Mouse (Mus musculus) heart, embryonic 14.5 days (tissue): ENCODE results near the gene Gm37596. TPM values are rescaled to one million over a fixed set of nuclear protein-coding genes. Genes with fewer than 3 reads are reported as not detected.
"Not testable (repeated sequence)": the region's sequence is repeated elsewhere in the genome, so short reads cannot be mapped to it uniquely, and the experiment has no call there.

Experiments used
- ATAC-seq: fragments of 200-750 bp; cut with Nextera tagmentation; 2 replicates; pipeline ENCODE4 v1.8.0; 2017; ENCODE audit warnings: low read depth, moderate TSS enrichment; ENCODE audit not compliant: insufficient number of reproducible peaks, insufficient read depth, low FRiP score
- H3K27ac ChIP-seq, 2 experiments: fragments of 200-500 bp in 1 of 2; fragments of 300-500 bp in 1 of 2; sonication (generic) in 1 of 2; replicated peaks in 1 of 2; 2 replicates each; pipeline ENCODE4 v1.5.1; 2012 to 2014; ENCODE audit warnings: low read depth in 2 of 2, low read length in 2 of 2, control low read depth in 1 of 2, mild to moderate bottlenecking in 1 of 2, mixed read lengths in 1 of 2; ENCODE audit not compliant: control insufficient read depth in 1 of 2, insufficient read depth in 1 of 2
- H3K27me3 ChIP-seq: fragments of 300-500 bp; sonication (generic); 2 replicates; pipeline ENCODE4 v1.6.1; 2014; ENCODE audit warnings: mild to moderate bottlenecking, low read length, control low read depth; ENCODE audit not compliant: control insufficient read depth, insufficient read depth
- H3K36me3 ChIP-seq: fragments of 300-500 bp; sonication (generic); 2 replicates; pipeline ENCODE4 v1.6.1; 2014; ENCODE audit warnings: mild to moderate bottlenecking, control low read depth, low read length, mixed read lengths; ENCODE audit not compliant: control insufficient read depth, insufficient read depth
- H3K4me1 ChIP-seq, 2 experiments: fragments of 200-500 bp in 1 of 2; fragments of 300-500 bp in 1 of 2; sonication (generic) in 1 of 2; 2 replicates each; pipeline ENCODE4 v1.6.1; 2012 to 2014; ENCODE audit warnings: low read length in 2 of 2, control low read depth in 1 of 2, mixed read lengths in 1 of 2; ENCODE audit not compliant: control insufficient read depth in 2 of 2, insufficient read depth in 2 of 2
- H3K4me2 ChIP-seq: fragments of 300-500 bp; sonication (generic); 2 replicates; pipeline ENCODE4 v1.6.1; 2014; ENCODE audit warnings: mild to moderate bottlenecking, low read length
- H3K4me3 ChIP-seq, 2 experiments: fragments of 200-500 bp in 1 of 2; fragments of 300-500 bp in 1 of 2; sonication (generic) in 1 of 2; 2 replicates each; pipeline ENCODE4 v1.5.1; 2012 to 2014; ENCODE audit warnings: low read length in 2 of 2, mild to moderate bottlenecking in 2 of 2, control low read depth in 1 of 2, low read depth in 1 of 2, moderate library complexity in 1 of 2; ENCODE audit not compliant: control insufficient read depth in 1 of 2, insufficient read depth in 1 of 2
- H3K9ac ChIP-seq: fragments of 300-500 bp; sonication (generic); 2 replicates; pipeline ENCODE4 v1.6.1; 2014; ENCODE audit warnings: mild to moderate bottlenecking, low read length
- H3K9me3 ChIP-seq: fragments of 300-500 bp; sonication (generic); 2 replicates; pipeline ENCODE4 v1.6.1; 2016; ENCODE audit warnings: low read length, control low read depth; ENCODE audit not compliant: control insufficient read depth
- WGBS: fragments of 180-500 bp; shearing (Covaris S2); extraction: QIAGEN DNeasy Blood & Tissue Kit; methylation state at CpG from one replicate; pipeline ENCODE4 v1.1.7; 2014; 5-methylcytosine and 5-hydroxymethylcytosine counted together
- polyA plus RNA-seq: library from polyadenylated mRNA; unstranded; fragments of >200 nt; fragmentation: Nextera tagmentation; extraction: Ambion mirVana; gene quantifications from 2 replicates; pipeline ENCODE4 v1.2.1, GENCODE M21; 2014

Gm37596 gene
- polyA plus RNA-seq = not detected in 2 replicates

DNA sequence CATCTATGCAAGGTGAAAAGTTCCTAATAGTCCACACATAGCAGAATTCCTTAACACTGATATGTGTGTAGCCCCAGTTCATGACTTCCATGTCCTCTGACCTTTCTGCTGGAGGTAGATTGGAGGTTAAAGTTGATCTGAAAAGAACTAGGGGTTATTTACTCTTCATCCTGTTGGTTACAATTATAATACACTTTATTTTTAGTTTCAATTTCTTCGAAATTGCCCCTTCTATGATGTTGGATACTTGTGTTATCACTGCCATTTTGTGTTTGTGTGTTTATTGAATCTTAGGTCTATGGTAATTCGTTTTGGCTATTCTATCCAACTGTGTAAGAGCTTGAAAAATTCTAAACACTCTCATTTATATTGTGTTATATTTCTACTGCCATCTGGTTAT, at the start of gene Gm37596:
Gm37596 (minus strand) TSS at position 101 of the 400 bp plus-strand sequence.
- not testable (repeated sequence) for ATAC-seq, H3K4me3 ChIP-seq, H3K9ac ChIP-seq, H3K4me1 ChIP-seq, H3K27me3 ChIP-seq, H3K4me2 ChIP-seq, H3K36me3 ChIP-seq, H3K27ac ChIP-seq, H3K9me3 ChIP-seq
- 67% methylated on average over 1 of the region's 2 CpGs for WGBS

DNA sequence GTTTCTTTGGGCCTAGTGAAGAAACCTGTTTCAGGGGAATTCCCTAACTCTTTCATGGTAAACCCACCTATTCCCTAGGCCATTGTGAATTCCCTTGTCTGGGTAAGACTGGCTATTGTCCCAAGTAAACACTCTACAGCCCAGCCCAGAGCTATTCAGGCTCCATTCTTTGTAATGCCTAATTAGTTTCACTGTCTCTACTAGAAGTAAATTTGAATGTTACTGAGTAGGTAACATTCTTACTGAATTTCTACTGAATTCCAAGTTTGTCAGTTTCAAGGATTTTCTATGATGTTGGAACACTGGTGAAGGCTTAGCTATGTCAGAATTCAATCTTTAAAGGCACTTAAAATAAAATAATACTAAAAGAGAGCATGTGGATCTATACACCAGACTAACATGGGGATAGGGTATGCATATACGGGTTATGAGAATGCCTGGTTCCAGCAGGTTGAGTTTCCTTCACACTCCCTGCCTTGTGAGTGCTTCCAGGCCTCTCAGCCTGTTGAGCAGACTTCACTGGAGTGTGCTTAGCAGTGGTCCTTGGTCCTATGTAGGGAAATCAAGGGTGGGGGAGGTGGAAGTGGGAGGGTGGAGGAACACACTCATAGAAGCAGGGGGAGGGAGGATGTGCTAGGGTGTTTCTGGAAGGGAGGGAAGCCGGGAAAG, 16.2 kb upstream of the Gm37596 start:
- not testable (repeated sequence) for H3K36me3 ChIP-seq, H3K4me1 ChIP-seq, H3K4me3 ChIP-seq, H3K9ac ChIP-seq, ATAC-seq, H3K27ac ChIP-seq, H3K27me3 ChIP-seq, H3K9me3 ChIP-seq, H3K4me2 ChIP-seq
- WGBS = 78% methylated on average over 2 of the region's 2 CpGs

DNA sequence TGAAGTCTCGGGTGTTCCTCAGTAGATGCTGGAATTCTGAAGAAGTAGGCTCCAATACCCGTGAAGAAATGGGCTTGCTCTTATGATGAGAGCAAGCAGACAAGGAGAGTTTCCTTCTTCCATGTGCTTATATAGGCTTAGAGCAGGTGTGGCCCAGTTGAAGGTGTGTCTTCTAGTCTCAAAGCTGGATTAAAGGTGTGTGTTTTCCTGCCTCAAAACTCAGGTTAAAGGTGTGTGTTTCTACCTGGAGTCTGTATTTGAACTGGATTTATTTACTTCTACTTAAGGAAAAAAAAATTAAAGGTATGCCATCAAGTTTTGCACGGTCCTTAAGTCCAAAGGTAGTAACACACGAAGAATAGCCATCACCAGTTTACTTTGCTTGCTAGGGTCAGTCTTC, 16.7 kb downstream of the Gm37596 start, which contains the start of gene Tdpoz1:
Tdpoz1 (minus strand) TSS at position 101 of the 400 bp plus-strand sequence.
- not testable (repeated sequence) for H3K4me2 ChIP-seq, H3K4me3 ChIP-seq, ATAC-seq, H3K36me3 ChIP-seq, H3K9ac ChIP-seq, H3K27me3 ChIP-seq, H3K27ac ChIP-seq, H3K9me3 ChIP-seq, H3K4me1 ChIP-seq
- WGBS = 74% methylated on average over 2 of the region's 4 CpGs

DNA sequence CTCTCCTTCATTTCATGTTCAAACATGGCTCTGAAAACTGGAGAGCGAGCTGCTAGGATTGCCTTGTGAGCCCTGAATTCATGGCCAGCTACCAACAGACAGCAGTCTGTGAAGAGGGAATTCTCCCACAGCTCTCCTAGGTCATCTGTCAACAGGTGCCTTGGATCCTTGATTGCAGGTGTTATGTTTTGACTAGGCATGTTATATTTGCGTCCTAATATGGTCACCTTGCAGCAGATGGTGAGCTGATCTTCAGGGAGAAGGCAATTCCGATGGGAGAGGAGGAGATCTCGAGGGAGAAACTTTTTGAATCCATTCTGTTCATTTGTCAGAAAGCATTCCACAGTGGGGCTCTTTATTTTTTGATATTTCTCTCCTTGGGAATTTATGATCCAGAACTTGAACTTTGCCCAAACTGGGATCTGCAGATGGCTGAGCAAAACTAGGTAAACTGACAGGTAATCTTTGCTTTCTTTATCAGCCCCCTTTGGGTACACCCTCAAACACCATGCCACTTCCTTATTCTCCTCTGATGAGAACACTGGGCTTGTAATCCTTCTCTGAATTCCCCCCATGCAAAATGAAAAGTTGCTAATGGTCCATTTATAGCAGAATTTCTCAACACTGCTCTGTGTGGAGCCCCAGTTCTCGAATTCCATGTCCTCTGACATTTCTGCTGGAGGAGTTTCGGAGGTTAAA, 21.9 kb downstream of the Gm37596 start:
- not testable (repeated sequence) for H3K27ac ChIP-seq, H3K9ac ChIP-seq, H3K4me2 ChIP-seq, H3K4me3 ChIP-seq, H3K36me3 ChIP-seq, H3K27me3 ChIP-seq, H3K9me3 ChIP-seq, H3K4me1 ChIP-seq, ATAC-seq
- WGBS = 74% methylated on average over 4 of the region's 6 CpGs

DNA sequence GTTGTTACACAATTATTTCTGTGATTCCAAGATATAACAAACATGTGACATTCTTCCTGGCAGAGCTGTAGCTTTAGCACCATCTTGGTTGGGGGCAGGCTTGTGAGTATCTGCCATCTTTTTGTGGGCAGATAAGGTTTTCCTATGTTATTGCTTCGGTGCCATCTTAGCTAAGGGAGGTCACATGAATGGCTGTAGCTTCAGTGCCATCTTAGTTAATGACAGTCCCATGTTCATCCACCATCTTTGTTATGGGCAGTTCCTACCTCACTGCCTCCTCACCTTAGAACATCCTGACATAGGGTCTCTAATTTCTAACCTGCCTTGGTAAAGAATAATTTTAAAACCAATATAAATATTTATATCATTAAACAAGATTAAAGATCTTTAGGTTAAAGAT, 38.6 kb downstream of the Gm37596 start:
- ATAC-seq = no peak

DNA sequence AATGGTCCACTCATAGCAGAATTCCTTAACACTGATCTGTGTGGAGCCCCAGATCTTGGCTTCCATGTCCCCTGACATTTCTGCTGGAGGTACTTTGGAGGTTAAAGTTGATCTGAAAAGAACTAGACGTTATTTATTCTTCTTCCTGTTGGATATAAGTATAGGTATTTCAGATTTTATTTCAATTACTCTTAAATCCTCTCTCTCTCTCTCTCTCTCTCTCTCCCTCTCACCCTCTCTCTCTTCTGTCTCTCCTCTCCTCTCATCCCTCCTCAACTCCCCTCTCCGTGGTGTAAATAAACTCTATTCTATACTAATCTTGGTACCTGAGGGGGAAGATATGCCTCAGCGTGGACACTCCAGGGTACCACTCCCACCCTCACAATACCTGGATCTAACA, 40.3 kb downstream of the Gm37596 start, which contains the start of gene Tdpoz2:
Tdpoz2 (minus strand) TSS at position 101 of the 400 bp plus-strand sequence.
- H3K27me3 ChIP-seq = no peaks in the 10 kb centered on the region
- no peaks in the 10 kb centered on the region for H3K36me3 ChIP-seq
- ATAC-seq = no peak
- H3K4me1 ChIP-seq = no peaks in the 10 kb centered on the region
- WGBS = 69% methylated on average over 3 of the region's 3 CpGs
- no peak within 1 kb of the TSS for H3K27ac ChIP-seq
- no peaks in the 10 kb centered on the region for H3K9me3 ChIP-seq
- no peak within 1 kb of the TSS for H3K4me2 ChIP-seq
- no peak within 1 kb of the TSS for H3K4me3 ChIP-seq
- no peak within 1 kb of the TSS for H3K9ac ChIP-seq

More for the DNA sequence above, 38.6 kb downstream of the Gm37596 start:
- Histone ChIP-seq H3K9me3 (no peaks in the 10 kb centered on the region), H3K27ac (no peak overlapping the region), H3K27me3 (no peaks in the 10 kb centered on the region), H3K9ac (no peak overlapping the region), H3K4me2 (no peak overlapping the region), H3K36me3 (no peaks in the 10 kb centered on the region), H3K4me3 (no peak overlapping the region), H3K4me1 (no peaks in the 10 kb centered on the region)
- 61% methylated on average over 1 of the region's 1 CpGs for WGBS
